Mouse (Mus musculus) kidney, postnatal 25 days (tissue): ENCODE measurements around the gene Ybx2.

ENCODE experiments used
- DNase-seq, 2 experiments: peaks; one replicate each; pipeline ENCODE4 v3.0.0; 2021; ENCODE audit warnings: mixed read lengths in 2 of 2

The Ybx2 gene

GRCm38 (mm10) chr11:69935137-69935879 lies at the start of gene Ybx2:
Ybx2 (plus strand) TSS chr11:69935796.
- DNase-seq = peak; percentile 94 to 97

- peak; percentile 63 to 70 for DNase-seq
Observed at GRCm38 (mm10) chr11:69886907-69887635, 48.5 kb upstream of the Ybx2 start.

GRCm38 (mm10) chr11:69891482-69891881 lies 44.1 kb upstream of the Ybx2 start:
- no peak for DNase-seq

GRCm38 (mm10) chr11:69894671-69895070 lies 40.9 kb upstream of the Ybx2 start:
- DNase-seq = no peak

GRCm38 (mm10) chr11:69895291-69895690 lies 40.3 kb upstream of the Ybx2 start, which contains the start of gene Acap1:
Acap1 (minus strand) TSS chr11:69895539.
- no peak for DNase-seq

GRCm38 (mm10) chr11:69899870-69900269 lies 35.7 kb upstream of the Ybx2 start:
- DNase-seq = peak; percentile 31 to 61

GRCm38 (mm10) chr11:69900471-69901405 lies 34.9 kb upstream of the Ybx2 start, which contains the start of the genes 2810408A11Rik and Neurl4:
2810408A11Rik (minus strand) TSS chr11:69900987.
Neurl4 (plus strand) TSS chr11:69901072.
- peak; percentile 91 to 97 for DNase-seq

- DNase-seq = peak; percentile 94 to 99
Observed at GRCm38 (mm10) chr11:69901406-69901846, 34.2 kb upstream of the Ybx2 start.

GRCm38 (mm10) chr11:69901993-69902392 lies 33.6 kb upstream of the Ybx2 start:
- no peak for DNase-seq

GRCm38 (mm10) chr11:69902972-69903371 lies 32.6 kb upstream of the Ybx2 start:
- no peak for DNase-seq

GRCm38 (mm10) chr11:69904311-69904710 lies 31.3 kb upstream of the Ybx2 start:
- no peak for DNase-seq

GRCm38 (mm10) chr11:69908645-69909044 lies 27.0 kb upstream of the Ybx2 start:
- peak; percentile 94 to 97 for DNase-seq

- DNase-seq = no peak
Observed at GRCm38 (mm10) chr11:69909174-69909573, 26.4 kb upstream of the Ybx2 start.

- no peak for DNase-seq
Observed at GRCm38 (mm10) chr11:69910177-69910576, 25.4 kb upstream of the Ybx2 start.

- peak; percentile 72 to 92 for DNase-seq
Observed at GRCm38 (mm10) chr11:69910781-69911560, 24.6 kb upstream of the Ybx2 start.

GRCm38 (mm10) chr11:69911701-69912100 lies 23.9 kb upstream of the Ybx2 start:
- no peak for DNase-seq

- DNase-seq = no peak
Observed at GRCm38 (mm10) chr11:69912716-69913530, 22.7 kb upstream of the Ybx2 start.

GRCm38 (mm10) chr11:69913554-69914371 lies 21.8 kb upstream of the Ybx2 start, which contains the start of gene Gps2:
Gps2 (plus strand) TSS chr11:69913888.
- peak; percentile 94 to 96 for DNase-seq

- no peak for DNase-seq
Observed at GRCm38 (mm10) chr11:69914372-69914764, 21.2 kb upstream of the Ybx2 start.

GRCm38 (mm10) chr11:69914917-69915430 lies 20.6 kb upstream of the Ybx2 start:
- no peak for DNase-seq
